Mouse (Mus musculus) cerebellum, adult 2 months (tissue): ENCODE measurements around the gene Atp1a3.

Experiments used
- CTCF ChIP-seq: fragments of 200-500 bp; IDR thresholded peaks from 2 replicates; pipeline ENCODE4 v1.5.1; 2011; ENCODE audit warnings: low read depth, mild to moderate bottlenecking, control low read depth, low read length, moderate library complexity, borderline replicate concordance; ENCODE audit not compliant: insufficient read depth
- POLR2A ChIP-seq: fragments of 200-500 bp; IDR thresholded peaks from 2 replicates; pipeline ENCODE4 v1.6.1; 2011; ENCODE audit warnings: low read length, control low read depth, borderline replicate concordance; ENCODE audit not compliant: insufficient read depth

DNA sequence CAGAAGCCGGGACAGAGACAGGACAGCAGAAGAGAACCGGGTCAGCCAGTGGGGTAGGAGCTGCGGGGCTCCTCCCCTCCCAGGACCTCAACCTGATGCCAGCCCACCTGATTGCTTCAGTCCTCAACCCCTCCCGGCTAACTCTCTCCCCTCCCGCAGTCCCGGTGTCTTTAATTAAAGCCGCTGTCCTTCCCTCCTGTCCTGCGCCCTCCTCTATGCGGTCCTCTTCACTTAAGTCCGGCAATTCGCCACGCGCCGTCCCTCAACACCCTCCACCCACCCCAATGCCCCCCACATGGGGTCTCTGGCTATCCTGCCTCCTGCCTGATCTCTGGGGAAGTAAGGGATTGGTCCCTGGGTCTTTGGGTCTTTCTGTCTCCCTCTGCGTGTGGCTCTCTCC lies 74.1 kb downstream of the Atp1a3 start:
- TF ChIP-seq CTCF: no peak
- no peak for TF ChIP-seq POLR2A
